Mouse (Mus musculus) mammary gland, adult 2 months (tissue): ENCODE data around the gene Txndc5. TPM values are rescaled to one million over a fixed set of nuclear protein-coding genes. Genes with fewer than 3 reads are reported as not detected.

ENCODE experiments used
- polyA plus RNA-seq: library from polyadenylated mRNA; depleted of rRNA; stranded (reverse); fragments of >200 nt; gene quantifications from 2 replicates; pipeline ENCODE4 v1.2.3, GENCODE M21; 2012; ENCODE audit warnings: low replicate concordance; rRNA removed

Gene Txndc5
- polyA plus RNA-seq: 106 and 195 TPM in 2 replicates

DNA sequence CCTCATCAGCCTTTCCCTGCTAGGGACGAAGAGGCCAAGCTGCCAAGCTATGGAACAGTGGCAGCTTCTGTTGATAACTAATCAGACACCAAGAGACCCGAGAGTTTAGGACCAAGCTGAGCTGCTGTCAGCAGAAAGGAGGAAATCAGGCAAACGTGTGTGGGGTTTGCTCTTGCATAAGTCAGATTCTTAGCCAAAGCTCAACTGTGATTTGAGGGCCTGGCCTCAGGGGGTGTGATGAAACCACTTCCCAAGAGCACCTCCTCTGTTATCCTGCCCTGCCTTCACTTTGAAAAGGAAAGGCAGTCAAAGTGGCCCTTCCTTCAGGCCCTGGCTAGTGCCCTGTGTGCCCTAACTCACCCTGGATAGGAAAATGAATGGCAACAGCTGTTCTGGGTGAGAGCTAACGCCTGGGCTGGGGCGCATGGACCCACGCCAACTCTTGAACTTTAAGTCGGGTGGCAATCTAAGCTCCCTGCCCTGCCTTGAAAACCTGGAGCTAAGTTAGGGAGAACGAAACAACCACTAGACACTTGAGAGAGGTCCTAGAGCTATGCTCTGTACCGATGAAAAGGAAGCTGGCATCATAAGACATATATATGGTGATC is at the start of gene Txndc5:
TSS of gene Txndc5 (minus strand) at position 138 of the 608 bp plus-strand sequence.

Other genes with a start within 250 kb of the Txndc5 start
- gene Bmp6, start 183.7 kb downstream of the Txndc5 start, polyA plus RNA-seq: 12.7 and 13.8 TPM in 2 replicates
- 4.4 and 7.3 TPM in 2 replicates for gene Bloc1s5, start 106.3 kb upstream of the Txndc5 start, polyA plus RNA-seq
- gene Eef1e1, start 130.2 kb upstream of the Txndc5 start, polyA plus RNA-seq: 3.5 and 6.1 TPM in 2 replicates